Mouse (Mus musculus) c-Kit-positive CD71-negative TER-119-negative erythroid progenitor cells, embryonic 14.5 days (primary cell): ENCODE data around the gene Mef2c.

Source experiments
- DNase-seq: peaks from one replicate; pipeline ENCODE4 v3.0.0-alpha.2; 2013; ENCODE audit warnings: low read depth

The Mef2c gene

DNA sequence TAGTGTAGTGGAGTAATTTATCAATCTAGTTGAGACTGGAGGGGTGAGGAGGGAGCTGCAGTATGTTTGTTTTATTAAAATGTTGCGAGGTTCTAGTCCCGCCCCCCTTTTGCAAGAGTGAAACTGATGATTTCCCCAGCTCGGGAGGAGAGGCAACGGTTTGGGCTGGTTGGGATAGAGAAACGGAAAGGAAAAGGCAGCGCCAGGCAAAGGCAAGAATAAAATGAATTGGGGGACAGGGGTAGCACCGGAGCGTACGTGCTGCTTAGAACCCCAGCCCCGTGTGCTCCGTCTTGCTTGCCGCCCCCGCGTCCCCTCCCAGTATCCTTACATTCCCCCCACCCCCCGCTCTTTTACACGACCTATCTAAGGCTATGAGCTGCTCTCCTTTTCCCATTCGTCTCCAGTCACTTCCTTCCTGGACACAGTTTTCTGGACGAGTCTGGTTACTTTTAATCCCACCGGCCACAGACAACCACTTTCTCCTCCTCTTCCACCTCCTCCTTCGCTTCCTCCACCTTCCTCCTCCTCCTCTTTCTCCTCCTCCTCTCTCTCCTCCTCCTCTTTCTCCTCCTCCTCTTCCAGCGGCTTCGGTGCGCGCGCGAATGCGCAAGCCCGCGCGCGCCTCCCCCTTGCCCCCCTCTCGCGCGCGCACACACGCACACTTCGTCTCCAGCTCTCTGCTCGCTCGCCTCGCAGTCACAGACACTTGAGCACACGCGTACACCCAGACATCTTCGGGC lies 20.5 kb downstream of the Mef2c start:
- DNase-seq: peak; percentile 66

GRCm38 (mm10) chr13:83524902-83525715 lies 21.3 kb downstream of the Mef2c start:
- no peak for DNase-seq

DNA sequence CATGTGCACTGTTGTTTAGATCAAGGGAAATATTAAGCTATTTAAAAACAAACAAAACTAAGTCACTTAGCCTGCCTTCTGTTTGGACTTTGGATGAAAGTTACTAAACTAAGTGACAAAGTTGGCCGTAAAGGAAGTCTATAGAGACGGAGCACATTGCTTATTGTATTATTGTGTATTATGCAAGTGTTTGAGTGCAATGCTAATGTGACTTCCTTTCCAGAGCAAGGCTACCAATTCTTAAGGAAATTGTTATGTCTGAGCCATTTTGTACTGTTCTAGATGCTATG lies 21.8 kb downstream of the Mef2c start:
- DNase-seq: no peak

GRCm38 (mm10) chr13:83526066-83526465 lies 22.2 kb downstream of the Mef2c start:
- DNase-seq: no peak

DNA sequence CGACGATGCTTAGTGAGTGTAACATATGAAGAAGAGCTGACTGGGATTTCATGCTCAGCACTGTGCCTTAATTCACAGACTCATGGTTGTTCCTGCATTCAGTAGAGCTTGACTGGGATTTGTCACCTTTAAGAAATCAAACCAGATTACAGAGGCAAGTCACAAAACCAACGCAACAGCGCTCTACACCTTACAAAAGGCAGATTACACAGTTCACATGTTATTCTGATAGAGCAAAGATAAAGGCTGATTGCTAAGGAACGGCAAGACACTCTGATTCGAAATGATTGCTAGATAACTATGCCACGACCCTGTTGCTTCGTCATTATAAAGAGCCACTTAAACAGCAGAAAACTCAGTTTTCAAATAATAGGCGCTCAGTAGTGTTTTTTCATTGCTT lies 24.1 kb downstream of the Mef2c start:
- DNase-seq: no peak

GRCm38 (mm10) chr13:83529729-83530314 lies 26.0 kb downstream of the Mef2c start:
- DNase-seq: no peak

DNA sequence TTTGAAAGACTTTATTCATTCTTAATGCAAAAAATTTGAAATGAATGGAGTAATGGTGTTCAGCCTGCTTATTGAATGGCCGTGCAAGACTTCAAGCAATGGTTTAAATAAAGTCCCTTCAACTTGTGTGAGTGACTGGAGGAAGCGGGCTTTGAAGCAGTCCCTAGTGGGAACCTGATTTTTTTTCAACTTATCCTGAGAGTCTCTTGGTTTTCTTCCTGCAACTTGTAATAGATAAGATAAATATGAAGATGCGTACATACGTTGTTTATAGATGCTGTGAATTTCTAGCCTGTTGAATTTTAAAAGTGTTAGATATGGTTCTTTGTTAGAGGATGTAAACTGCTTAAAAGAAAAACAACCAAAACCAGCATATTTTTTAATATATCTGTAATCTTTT lies 27.1 kb downstream of the Mef2c start:
- no peak for DNase-seq

DNA sequence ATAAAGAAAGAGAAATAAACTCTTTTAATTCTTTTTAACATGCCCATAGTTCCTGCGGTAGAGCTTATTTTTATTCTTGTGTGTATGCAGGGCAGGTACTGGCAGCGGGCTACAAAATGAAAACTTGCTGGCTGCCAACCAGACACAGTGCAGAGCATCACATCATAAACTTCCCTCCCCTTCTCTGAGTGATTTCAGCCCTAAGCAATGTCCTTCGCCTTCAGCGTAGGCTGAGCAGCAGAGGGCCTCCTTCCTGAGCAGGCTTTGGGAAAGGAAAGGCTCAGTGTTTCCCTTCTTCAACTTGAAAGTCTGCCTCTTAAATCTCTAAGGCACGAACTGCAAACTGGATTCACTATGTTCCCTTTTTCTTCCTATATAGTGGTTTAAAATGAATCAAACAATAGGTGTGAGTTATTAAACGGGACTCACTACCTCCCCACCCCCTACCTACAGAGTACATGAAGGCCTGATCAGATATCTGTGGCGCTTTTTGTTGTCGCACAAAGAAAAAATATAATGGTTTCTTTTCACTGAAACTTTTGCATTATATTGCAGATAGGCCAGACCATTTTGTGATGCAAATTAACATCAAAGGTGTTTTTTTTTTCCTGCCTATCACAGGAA lies 28.2 kb downstream of the Mef2c start:
- DNase-seq: no peak

GRCm38 (mm10) chr13:83536361-83536760 lies 32.5 kb downstream of the Mef2c start:
- DNase-seq: no peak

DNA sequence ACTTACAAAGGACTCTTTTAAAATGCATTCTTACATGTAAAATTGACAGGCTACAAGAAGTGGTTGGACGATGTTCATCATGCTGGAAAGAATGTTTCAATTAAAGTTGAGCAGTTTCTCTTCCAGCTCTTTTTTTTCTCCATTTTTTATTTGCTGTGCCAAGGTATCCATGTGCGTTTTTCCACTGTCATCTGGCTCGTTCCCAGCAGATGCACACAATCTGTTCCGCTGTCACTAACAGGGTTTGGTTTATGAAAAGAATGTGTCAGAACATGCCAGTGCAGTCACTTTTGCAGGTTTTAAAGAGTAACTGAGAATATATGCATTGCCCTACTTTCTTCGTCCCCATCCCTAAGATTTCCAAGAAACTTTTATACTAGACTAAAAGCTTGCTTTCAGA lies 33.3 kb downstream of the Mef2c start:
- DNase-seq: no peak

GRCm38 (mm10) chr13:83539921-83540320 lies 36.1 kb downstream of the Mef2c start:
- DNase-seq: no peak

DNA sequence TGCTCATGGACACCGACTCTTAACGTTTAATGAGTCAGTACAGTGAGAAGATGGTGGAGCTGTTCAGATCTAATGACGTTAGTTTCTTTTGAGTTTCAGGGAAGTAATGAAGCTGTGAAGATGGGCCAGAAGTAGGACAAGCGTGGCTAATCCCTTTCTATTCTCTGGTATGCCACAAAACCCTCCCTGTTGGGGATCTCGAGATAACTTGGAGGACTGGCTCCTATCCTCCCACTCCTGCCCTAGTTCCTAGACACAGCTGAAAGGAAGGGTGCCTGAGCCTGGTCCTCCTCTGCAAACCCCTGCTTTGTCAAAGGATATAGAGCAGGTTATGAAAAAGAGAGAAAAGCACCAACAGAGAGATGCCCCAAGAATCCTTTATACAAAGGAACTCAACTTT lies 38.8 kb downstream of the Mef2c start:
- no peak for DNase-seq

- DNase-seq: no peak
Measured at GRCm38 (mm10) chr13:83544707-83545106, 40.9 kb downstream of the Mef2c start.

GRCm38 (mm10) chr13:83546876-83547275 lies 43.0 kb downstream of the Mef2c start:
- DNase-seq: no peak

DNA sequence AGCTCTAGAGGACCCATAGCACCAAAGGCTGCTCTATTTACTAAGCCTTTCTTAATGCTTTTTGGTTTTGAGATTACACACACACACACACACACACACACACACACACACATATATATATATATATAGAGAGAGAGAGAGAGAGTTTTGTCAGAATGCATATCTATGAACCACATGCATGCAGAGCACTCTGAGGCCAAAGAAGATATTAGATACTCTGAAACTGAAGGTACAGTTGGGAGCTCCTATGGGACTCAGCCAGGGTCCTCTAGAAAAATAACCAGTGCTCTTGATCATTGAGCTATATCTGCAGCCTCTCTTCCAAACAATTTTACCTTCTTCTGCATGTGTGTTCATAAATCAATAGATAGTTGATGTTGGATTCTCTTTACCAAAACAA lies 47.4 kb downstream of the Mef2c start:
- no peak for DNase-seq

GRCm38 (mm10) chr13:83552051-83552450 lies 48.2 kb downstream of the Mef2c start:
- no peak for DNase-seq

DNA sequence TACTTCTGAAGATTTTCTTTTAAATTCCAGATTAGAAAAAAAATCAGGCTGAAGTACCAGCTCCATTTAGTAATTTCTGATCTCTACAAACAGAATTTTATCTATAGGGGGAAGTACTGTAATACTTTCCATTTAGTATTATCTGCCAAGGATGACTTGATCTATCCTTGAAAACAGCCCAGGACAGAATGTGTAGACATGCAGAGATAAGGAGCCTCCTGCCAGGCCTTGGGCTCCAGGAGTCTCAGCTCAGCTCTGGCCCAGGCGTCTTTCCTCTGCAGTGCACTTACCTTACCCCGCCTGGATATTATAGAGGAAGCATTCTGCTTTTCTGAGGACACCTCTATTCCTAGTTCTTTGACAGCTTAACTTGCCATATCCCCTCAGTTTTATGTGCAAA lies 59.4 kb downstream of the Mef2c start:
- DNase-seq: no peak

- no peak for DNase-seq
Measured at GRCm38 (mm10) chr13:83565732-83566131, 61.9 kb downstream of the Mef2c start.

GRCm38 (mm10) chr13:83566180-83566579 lies 62.3 kb downstream of the Mef2c start:
- no peak for DNase-seq

DNA sequence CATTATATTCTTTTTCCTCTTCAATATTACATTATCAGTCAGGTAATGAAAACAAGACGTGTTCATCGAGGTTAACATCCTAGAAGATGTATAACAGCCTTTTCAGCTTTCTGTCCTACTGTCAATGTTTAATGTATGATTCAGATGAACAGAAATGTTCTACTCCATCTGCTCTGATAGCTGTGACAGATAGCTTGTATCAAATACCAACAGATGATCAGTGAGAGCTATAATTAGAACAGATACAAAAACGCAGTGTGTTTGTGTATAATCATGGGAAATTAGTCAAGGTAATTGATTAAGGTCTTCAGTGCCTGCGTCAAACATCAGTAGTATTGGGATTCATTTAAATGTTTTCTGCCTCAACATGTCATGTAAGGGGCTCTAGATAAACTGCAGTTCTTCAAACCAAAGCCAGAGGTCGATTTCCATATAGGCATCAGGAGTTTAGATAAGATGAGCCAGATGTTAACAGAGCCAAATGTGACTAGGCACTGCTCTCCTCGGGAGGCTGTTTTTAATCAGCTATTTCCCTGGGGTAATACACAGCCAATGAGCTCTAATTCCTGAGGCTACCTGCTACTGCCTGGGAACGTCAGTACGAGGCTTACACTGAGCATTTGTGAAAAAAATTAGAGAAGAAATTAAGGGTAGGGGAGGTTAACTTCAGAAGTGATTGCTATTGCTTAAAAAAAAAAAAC lies 63.1 kb downstream of the Mef2c start:
- no peak for DNase-seq

DNA sequence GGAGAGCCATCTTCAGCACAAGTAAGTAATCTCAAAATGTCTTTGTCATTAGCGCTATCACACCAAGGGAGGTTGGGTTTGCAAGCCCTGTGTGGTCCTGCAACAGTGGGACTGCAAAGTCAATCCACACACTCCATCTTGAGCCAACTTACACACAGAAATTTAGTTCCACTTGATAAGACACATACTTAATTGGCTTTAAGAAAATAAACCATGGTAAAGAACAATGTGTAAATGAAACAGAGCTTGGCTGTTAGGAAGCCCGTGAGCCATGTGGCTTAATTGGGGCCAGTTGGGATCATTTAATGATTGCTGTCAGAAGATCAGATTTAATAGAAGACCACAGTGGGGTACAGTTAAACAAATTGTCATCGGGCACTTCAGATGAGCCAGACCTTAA lies 63.8 kb downstream of the Mef2c start:
- DNase-seq: no peak

DNA sequence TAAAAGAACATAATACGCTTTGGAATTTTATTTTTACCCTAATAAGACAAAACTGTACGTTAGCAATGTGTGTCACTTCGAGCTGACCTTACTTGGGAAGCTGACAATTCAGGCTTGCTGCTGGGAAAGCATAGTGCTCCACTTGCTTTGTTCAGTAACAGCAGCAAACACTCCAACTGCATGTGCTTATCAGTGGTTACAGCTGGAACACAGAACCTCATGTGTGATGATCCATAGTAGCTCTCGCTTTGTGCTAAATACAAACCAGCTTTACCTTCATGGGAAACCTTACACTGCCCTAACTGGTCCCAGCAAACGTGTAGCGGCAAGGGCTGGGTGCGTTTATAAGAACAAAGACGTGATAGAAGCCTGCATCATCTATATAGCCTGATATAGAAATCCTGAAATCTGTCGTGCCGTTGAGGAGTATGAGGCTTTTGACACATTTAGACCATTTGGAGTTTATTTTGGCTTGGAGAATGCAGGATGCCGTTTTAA lies 65.0 kb downstream of the Mef2c start:
- DNase-seq: no peak
